Mouse (Mus musculus): ENCODE results near the gene Psmg1.

- TF ChIP-seq POLR2A (IDR thresholded peaks at IDR 0.05; ENCODE audit: extremely low read depth, insufficient read depth, low read length) = no peak
- peak; percentile 62 for TF ChIP-seq CTCF (IDR thresholded peaks at IDR 0.05; ENCODE audit: low read depth, low read length)
Observed at GRCm38 (mm10) chr16:96030476-96031102, 39.8 kb upstream of the Psmg1 start.

Measured in liver, adult 2 months (tissue).